ENCODE assay signal across 22 mouse cellular contexts in the genomic region with DNA sequence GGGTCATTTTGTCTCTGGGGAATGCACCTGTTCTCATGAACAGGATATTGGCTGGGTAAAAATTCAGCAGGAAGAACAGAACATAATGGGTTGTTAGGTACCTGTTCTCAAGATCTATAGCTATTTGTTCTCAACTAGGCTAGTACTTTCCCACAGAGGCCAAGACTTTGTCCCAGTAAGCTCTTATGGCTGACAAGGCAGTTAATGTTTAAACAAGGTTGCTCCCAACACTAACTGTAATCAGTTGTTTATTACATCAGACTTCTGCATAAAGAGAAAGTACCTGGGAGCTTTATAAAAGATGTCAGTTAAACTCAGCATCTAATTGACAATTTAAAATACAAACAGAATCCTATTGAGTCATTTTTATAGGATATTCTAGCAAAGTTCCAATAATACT.
DNase-seq lines count a peak whose midpoint lies in the region; ATAC-seq and TF ChIP-seq lines count a peak whose summit lies in the region.
"Had no signal": no experiment of that assay in that cellular context is flagged by ENCODE, and none has a peak within 500 bp of the region (broad histone marks: within the 10 kb centered on the region; RNA-seq: fewer than 3 reads in every experiment).

No protein-coding gene starts in this region.

- no peak for TF ChIP-seq CTCF in kidney, adult 2 months (conservative IDR thresholded peaks at IDR 0.05; ENCODE audit: insufficient read depth, insufficient read length, low read depth, low read length)
- no peak for TF ChIP-seq CTCF in kidney, postnatal 0 days (IDR thresholded peaks at IDR 0.05; ENCODE audit: low read depth)
- no peak for TF ChIP-seq CTCF in intestine, postnatal 0 days (IDR thresholded peaks at IDR 0.05; ENCODE audit: low read depth)

- H3K27ac ChIP-seq in kidney, adult 2 months (ENCODE audit: insufficient read depth, low read depth, low read length) = peak overlapping the region; percentile 85
- H3K27ac ChIP-seq in kidney, postnatal 0 days = no peak overlapping the region
- H3K27ac ChIP-seq in intestine, postnatal 0 days (ENCODE audit: low read depth, low read length) = no peak overlapping the region
- H3K27ac ChIP-seq: embryonic facial prominence, embryonic 13.5 days; embryonic facial prominence, embryonic 15.5 days; forebrain, embryonic 10.5 days; forebrain, embryonic 12.5 days had no signal

- no peak overlapping the region for H3K9ac ChIP-seq in kidney, postnatal 0 days (ENCODE audit: low read depth, low read length)
- H3K9ac ChIP-seq in intestine, postnatal 0 days (ENCODE audit: low read depth, low read length) = no peak overlapping the region
- H3K9ac ChIP-seq: embryonic facial prominence, embryonic 13.5 days; embryonic facial prominence, embryonic 15.5 days; forebrain, embryonic 12.5 days had no signal

- no peak overlapping the region for H3K4me3 ChIP-seq in kidney, adult 2 months (ENCODE audit: insufficient read depth, low read depth, low read length)
- no peak overlapping the region for H3K4me3 ChIP-seq in kidney, postnatal 0 days (replicated peaks; ENCODE audit: low read depth, low read length)
- H3K4me3 ChIP-seq in intestine, postnatal 0 days (ENCODE audit: low read depth, low read length) = no peak overlapping the region
- H3K4me3 ChIP-seq: embryonic facial prominence, embryonic 13.5 days; embryonic facial prominence, embryonic 15.5 days; erythroblast, embryonic 14.5 days; forebrain, embryonic 10.5 days; forebrain, embryonic 12.5 days had no signal

- H3K4me2 ChIP-seq in kidney, postnatal 0 days (ENCODE audit: low read length) = no peak overlapping the region
- no peak overlapping the region for H3K4me2 ChIP-seq in intestine, postnatal 0 days (replicated peaks; ENCODE audit: low read depth)
- H3K4me2 ChIP-seq: embryonic facial prominence, embryonic 13.5 days; embryonic facial prominence, embryonic 15.5 days; forebrain, embryonic 12.5 days had no signal

- no peaks in the 10 kb centered on the region for H3K36me3 ChIP-seq in kidney, adult 2 months (ENCODE audit: control insufficient read depth, insufficient read depth, low read length)
- H3K36me3 ChIP-seq in kidney, postnatal 0 days (ENCODE audit: insufficient read depth, low read length) = no peaks in the 10 kb centered on the region
- no peaks in the 10 kb centered on the region for H3K36me3 ChIP-seq in intestine, postnatal 0 days (ENCODE audit: control insufficient read depth, insufficient read depth)
- H3K36me3 ChIP-seq: embryonic facial prominence, embryonic 13.5 days; embryonic facial prominence, embryonic 15.5 days; forebrain, embryonic 10.5 days; forebrain, embryonic 12.5 days had no signal

- H3K4me1 ChIP-seq in kidney, adult 2 months (ENCODE audit: control insufficient read depth, insufficient read depth, low read length) = peaks cover 12% of the 10 kb centered on the region
- H3K4me1 ChIP-seq in kidney, postnatal 0 days (replicated peaks; ENCODE audit: insufficient read depth, low read length) = no peaks in the 10 kb centered on the region
- no peaks in the 10 kb centered on the region for H3K4me1 ChIP-seq in intestine, postnatal 0 days (replicated peaks; ENCODE audit: control insufficient read depth, insufficient read depth, low read length)
- H3K4me1 ChIP-seq: embryonic facial prominence, embryonic 13.5 days; embryonic facial prominence, embryonic 15.5 days; forebrain, embryonic 10.5 days; forebrain, embryonic 12.5 days had no signal

- ATAC-seq in kidney, postnatal 0 days (replicated peaks; ENCODE audit: low FRiP score, low read depth) = no peak
- ATAC-seq in intestine, postnatal 0 days = peak; percentile 45
- ATAC-seq: forebrain, embryonic 14.5 days had no signal

- TF ChIP-seq POLR2A in kidney, adult 2 months (IDR thresholded peaks at IDR 0.05; ENCODE audit: low read depth, low read length) = no peak

- DNase-seq in kidney, adult 2 months = peak; percentile 68
- DNase-seq in kidney, postnatal 10 days = no peak
- peak; percentile 14 for DNase-seq in kidney, postnatal 0 days (ENCODE audit: low spot score)
- DNase-seq in kidney, postnatal 14 days = no peak
- no peak for DNase-seq in right cerebral cortex, postnatal 14 days
- DNase-seq: adrenal gland, adult 2 months; adrenal gland, postnatal 10 days; adrenal gland, postnatal 25 days; cerebellum, adult 11 months; cerebellum, adult 18-20 months; cerebellum, adult 8-10 months; cerebellum, adult 9-11 months; cerebellum, postnatal 14 days; cerebellum, postnatal 36 days; embryo, embryonic 11 days had no signal

- H3K27me3 ChIP-seq in kidney, adult 2 months (replicated peaks; ENCODE audit: control insufficient read depth, insufficient read depth, low read length) = no peaks in the 10 kb centered on the region
- no peaks in the 10 kb centered on the region for H3K27me3 ChIP-seq in kidney, postnatal 0 days (ENCODE audit: insufficient read depth, low read length)
- no peaks in the 10 kb centered on the region for H3K27me3 ChIP-seq in intestine, postnatal 0 days (replicated peaks; ENCODE audit: control insufficient read depth, insufficient read depth, low read length)
- H3K27me3 ChIP-seq: embryonic facial prominence, embryonic 13.5 days; embryonic facial prominence, embryonic 15.5 days; forebrain, embryonic 12.5 days had no signal

- no peaks in the 10 kb centered on the region for H3K9me3 ChIP-seq in kidney, postnatal 0 days (replicated peaks; ENCODE audit: low read length)
- no peaks in the 10 kb centered on the region for H3K9me3 ChIP-seq in intestine, postnatal 0 days (ENCODE audit: control insufficient read depth)
- H3K9me3 ChIP-seq: embryonic facial prominence, embryonic 13.5 days; embryonic facial prominence, embryonic 15.5 days; forebrain, embryonic 10.5 days; forebrain, embryonic 12.5 days had no signal

Comparison
In these comparisons a context has a peak if more than half of its experiments do, and no peak if none do; other contexts are left out.
1. DNase-seq: peak in kidney, adult 2 months (single experiment) and kidney, postnatal 0 days (single experiment); none in kidney, postnatal 10 days (single experiment), kidney, postnatal 14 days (single experiment) and right cerebral cortex, postnatal 14 days (single experiment).